Mouse (Mus musculus) hindlimb bud, embryonic 11.5 days (tissue): ENCODE measurements around the gene Gm42957.
A peak's percentile ranks its signal among the peaks of the same experiment; 100 is the strongest.
"Not testable (repeated sequence)": the region's sequence is repeated elsewhere in the genome, so short reads cannot be mapped to it uniquely, and the experiment has no call there.

ENCODE experiments used
- DNase-seq: peaks from one replicate; pipeline ENCODE4 v3.0.0-alpha.2; 2012; ENCODE audit warnings: low read depth, low spot score; ENCODE audit errors: extremely low spot score

Gm42957 gene

GRCm38 (mm10) chr3:96617941-96618340 lies 17.3 kb upstream of the Gm42957 start:
- no peak for DNase-seq

- no peak for DNase-seq
Observed at GRCm38 (mm10) chr3:96623201-96623600, 12.1 kb upstream of the Gm42957 start.

GRCm38 (mm10) chr3:96629729-96630600 lies 5.3 kb upstream of the Gm42957 start, which contains the start of gene Rbm8a:
Gene Rbm8a, plus strand, starts transcription at chr3:96629933.
- DNase-seq: peak; percentile 99

- no peak for DNase-seq
Observed at GRCm38 (mm10) chr3:96632058-96632457, 3.2 kb upstream of the Gm42957 start.

- no peak for DNase-seq
Observed at GRCm38 (mm10) chr3:96634015-96634414, 1.3 kb upstream of the Gm42957 start.

GRCm38 (mm10) chr3:96635906-96636305 lies 632 bp downstream of the Gm42957 start:
- DNase-seq: no peak

- DNase-seq: no peak
Observed at GRCm38 (mm10) chr3:96636448-96636847, 1.2 kb downstream of the Gm42957 start.

GRCm38 (mm10) chr3:96639219-96639618 lies 3.9 kb downstream of the Gm42957 start:
- peak; percentile 42 for DNase-seq

GRCm38 (mm10) chr3:96645018-96645649 lies 9.9 kb downstream of the Gm42957 start, which contains the start of gene Itga10:
Gene Itga10, plus strand, starts transcription at chr3:96645584.
- no peak for DNase-seq

GRCm38 (mm10) chr3:96647365-96647764 lies 12.1 kb downstream of the Gm42957 start:
- no peak for DNase-seq

GRCm38 (mm10) chr3:96660901-96661300 lies 25.6 kb downstream of the Gm42957 start:
- DNase-seq: no peak

- DNase-seq: no peak
Observed at GRCm38 (mm10) chr3:96662731-96663316, 27.6 kb downstream of the Gm42957 start.

GRCm38 (mm10) chr3:96663432-96664239 lies 28.4 kb downstream of the Gm42957 start:
- peak; percentile 72 for DNase-seq

GRCm38 (mm10) chr3:96665732-96666363 lies 30.6 kb downstream of the Gm42957 start:
- not testable (repeated sequence) for DNase-seq

GRCm38 (mm10) chr3:96666916-96667315 lies 31.6 kb downstream of the Gm42957 start:
- no peak for DNase-seq

- no peak for DNase-seq
Observed at GRCm38 (mm10) chr3:96667316-96667715, 32.0 kb downstream of the Gm42957 start.

- no peak for DNase-seq
Observed at GRCm38 (mm10) chr3:96668424-96669067, 33.3 kb downstream of the Gm42957 start.

- DNase-seq: peak; percentile 33
Observed at GRCm38 (mm10) chr3:96669727-96670468, 34.6 kb downstream of the Gm42957 start, which contains the start of gene Ankrd35. Gene Ankrd35, plus strand, starts transcription at chr3:96670131.

- DNase-seq: no peak
Observed at GRCm38 (mm10) chr3:96671519-96671918, 36.2 kb downstream of the Gm42957 start.
